Mouse (Mus musculus): ENCODE results near the gene Slc12a9. TPM values are rescaled to one million over a fixed set of nuclear protein-coding genes. Genes with fewer than 3 reads are reported as not detected.

Gene Slc12a9
- total RNA-seq, 4 experiments from 2014 or later: 25.6 to 37.8 (median 32.0) TPM

DNA sequence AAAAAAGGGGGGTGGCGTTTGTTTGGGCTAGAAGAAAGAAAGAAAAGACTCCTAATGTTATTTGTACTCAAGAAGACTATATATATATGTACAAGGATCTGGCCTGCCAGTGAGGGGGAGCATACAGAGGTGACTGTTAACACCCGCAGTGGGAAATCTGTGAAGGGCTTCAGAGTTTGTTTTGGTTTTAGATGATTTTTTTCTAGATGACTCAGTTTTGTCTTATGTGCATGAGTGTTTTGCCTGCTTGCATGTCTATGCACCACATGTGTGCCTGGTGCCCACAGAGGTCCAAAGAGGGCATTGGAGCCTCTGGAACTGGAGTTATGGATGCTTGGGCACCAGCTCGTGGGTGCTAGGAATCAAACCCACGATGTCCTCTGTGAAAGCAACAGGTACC, 13.6 kb upstream of the Slc12a9 start:
- no peak for DNase-seq (ENCODE audit: low spot score in 2 of 2)

DNA sequence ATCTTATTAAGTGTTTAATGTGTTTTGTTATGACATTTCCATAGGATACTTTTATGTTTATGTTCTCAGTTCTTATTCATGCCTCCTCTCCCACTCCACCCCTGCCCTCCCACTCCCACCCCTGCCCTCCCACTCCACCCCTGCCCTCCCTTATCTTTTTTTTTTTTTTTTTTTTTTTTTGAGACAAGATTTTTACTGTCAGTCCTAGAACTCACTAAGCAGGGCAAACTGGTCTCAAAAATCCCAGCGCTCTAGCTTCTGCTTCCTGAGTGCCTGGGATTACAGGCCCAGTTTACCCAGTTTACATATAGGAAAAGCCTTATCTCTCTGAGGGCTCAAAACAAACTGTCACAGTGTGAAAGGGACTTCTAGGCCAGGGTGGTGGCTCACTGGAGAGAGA, 13.0 kb upstream of the Slc12a9 start:
- no peak for DNase-seq (ENCODE audit: low spot score in 2 of 2)

DNA sequence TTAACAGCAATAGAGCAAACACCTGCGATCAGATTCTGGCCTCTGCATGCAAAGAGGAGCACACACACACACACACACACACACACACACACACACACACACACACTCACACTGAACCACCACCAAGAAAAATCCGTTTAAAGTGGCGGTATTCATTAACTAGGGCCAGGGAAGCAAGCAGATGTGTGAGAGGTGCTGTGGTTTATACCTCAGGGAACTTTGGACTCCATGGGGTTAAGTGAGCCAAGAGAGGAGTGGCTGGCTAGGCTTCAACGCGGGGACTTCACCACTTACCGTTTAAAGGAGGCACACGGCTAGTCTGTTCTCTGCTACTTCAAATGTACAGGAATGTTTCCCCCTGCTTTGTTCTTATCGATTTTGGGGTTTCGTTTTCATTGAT, 12.4 kb upstream of the Slc12a9 start:
- DNase-seq (ENCODE audit: low spot score in 2 of 2): no peak

- no peak for DNase-seq (ENCODE audit: low spot score in 2 of 2)
Observed at GRCm38 (mm10) chr5:137343869-137344268, 10.5 kb upstream of the Slc12a9 start.

DNA sequence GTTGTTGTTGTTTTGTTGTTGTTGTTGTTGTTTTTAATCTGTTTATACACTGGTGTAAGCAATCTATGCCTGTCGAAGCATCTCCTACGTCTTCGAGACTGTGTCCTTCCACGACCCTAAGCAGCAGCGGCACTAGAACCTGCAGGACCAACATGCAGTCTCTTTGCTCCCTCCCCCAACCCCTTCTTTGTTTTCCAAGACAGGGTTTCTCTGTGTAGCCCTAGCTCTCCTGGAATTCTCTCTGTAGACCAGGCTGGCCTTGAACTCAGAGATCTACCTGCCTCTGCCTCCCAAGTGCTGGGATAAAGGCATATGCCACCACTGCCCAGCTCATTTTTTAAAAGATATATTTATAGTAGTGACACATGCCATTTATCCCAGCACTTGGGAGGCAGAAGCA, 10.0 kb upstream of the Slc12a9 start:
- DNase-seq (ENCODE audit: low spot score in 2 of 2): no peak

- no peak for DNase-seq (ENCODE audit: low spot score in 2 of 2)
Observed at GRCm38 (mm10) chr5:137342407-137343012, 9.1 kb upstream of the Slc12a9 start.

DNA sequence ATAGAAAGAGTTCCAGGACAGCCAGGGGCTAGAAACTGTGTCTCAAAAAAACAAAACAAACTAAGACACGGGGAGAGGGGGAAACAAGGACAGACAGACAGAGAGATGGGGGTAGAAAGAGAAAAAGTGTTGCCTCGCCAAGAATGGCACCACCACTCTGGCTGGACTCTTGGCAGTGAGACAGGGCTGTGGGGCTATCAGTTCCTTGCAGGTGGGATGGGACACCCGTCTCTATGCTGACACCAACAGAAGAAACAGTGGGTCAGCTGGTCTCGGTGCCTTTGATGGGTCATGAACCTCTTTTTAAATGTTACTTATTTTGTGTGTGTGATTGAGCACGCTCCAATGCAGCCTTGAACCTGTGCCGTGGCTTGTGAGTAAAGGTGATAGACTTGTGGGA, 6.8 kb upstream of the Slc12a9 start:
- no peak for DNase-seq (ENCODE audit: low spot score in 2 of 2)

DNA sequence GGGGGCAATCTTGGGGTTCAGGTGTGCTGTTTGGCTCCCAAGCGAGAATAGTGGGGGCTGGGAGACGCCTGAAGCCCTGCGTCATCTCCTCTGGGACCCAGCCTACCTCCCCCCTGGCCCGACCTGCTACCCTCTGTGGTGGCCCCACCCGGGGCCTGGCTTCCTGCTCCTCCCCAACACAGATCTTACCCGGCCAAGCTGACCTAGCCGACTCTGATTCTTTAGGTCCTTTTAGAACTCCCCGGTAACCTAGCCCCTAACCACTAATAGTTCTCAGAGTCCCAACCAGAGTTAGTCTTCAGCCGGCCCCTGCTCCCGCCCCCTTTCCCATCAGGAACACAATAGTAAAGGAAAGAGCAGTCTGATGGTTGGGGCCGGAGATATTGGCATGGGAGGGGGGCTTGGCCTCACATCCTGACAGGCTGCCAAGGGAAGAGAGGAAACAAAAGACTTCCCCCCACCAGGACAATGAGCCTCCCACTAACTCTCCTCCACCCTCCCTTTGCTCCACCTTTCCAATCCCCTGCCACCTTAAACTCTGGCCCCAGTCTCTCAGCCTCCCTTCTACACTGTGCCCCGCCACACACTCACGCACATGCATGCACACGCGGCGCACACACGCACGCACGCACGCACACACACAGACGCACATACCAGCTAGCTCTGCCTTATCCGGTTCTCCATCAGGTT, 6.0 kb upstream of the Slc12a9 start:
- no peak for DNase-seq (ENCODE audit: low spot score in 2 of 2)

- no peak for DNase-seq (ENCODE audit: low spot score in 2 of 2)
Observed at GRCm38 (mm10) chr5:137338663-137339289, 5.4 kb upstream of the Slc12a9 start.

DNA sequence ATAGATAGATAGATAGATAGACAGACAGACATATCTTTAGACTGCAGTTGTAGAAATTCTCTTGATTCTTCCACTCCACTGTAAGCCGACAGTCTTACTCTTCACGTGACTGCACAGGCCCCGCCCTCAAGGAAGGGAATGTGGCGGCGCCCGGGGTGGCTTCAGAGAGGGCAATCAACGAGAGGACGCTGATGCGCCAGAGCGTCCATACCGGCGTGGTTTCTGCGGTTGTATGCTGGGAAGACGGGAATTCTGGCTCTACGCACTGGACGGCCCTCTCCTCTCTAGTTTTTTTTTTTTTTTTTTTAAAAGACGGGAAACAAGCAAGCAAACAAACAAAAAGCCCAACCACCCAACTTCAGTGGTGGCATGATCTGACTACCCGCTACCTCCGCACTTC, 4.9 kb upstream of the Slc12a9 start:
- peak; percentile 87 to 89 for DNase-seq (ENCODE audit: low spot score in 2 of 2)

- DNase-seq (ENCODE audit: low spot score in 2 of 2): no peak
Observed at GRCm38 (mm10) chr5:137337190-137337589, 3.8 kb upstream of the Slc12a9 start.

GRCm38 (mm10) chr5:137335066-137335465, 1.7 kb upstream of the Slc12a9 start:
- no peak for DNase-seq (ENCODE audit: low spot score in 2 of 2)

DNA sequence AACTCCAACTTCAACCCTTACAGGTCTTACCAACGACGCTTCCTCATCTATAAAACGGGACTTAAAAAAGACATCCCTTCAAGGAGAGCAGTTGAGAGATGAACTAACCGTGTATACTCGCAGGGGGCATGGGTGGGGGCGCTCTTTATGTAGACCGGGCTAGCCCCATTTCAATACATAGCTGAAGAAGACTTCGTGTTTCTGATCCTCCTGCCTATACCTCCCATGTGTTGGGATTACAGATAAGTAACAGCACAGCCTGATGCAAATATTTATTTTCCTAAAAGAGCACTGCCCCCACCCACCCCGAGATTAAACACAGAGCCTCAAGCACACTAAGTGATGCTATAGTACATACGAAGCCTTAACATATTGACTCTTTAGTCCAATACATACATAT, 920 bp upstream of the Slc12a9 start:
- no peak for DNase-seq (ENCODE audit: low spot score in 2 of 2)

GRCm38 (mm10) chr5:137332857-137333511, 413 bp downstream of the Slc12a9 start:
- no peak for DNase-seq (ENCODE audit: low spot score in 2 of 2)

DNA sequence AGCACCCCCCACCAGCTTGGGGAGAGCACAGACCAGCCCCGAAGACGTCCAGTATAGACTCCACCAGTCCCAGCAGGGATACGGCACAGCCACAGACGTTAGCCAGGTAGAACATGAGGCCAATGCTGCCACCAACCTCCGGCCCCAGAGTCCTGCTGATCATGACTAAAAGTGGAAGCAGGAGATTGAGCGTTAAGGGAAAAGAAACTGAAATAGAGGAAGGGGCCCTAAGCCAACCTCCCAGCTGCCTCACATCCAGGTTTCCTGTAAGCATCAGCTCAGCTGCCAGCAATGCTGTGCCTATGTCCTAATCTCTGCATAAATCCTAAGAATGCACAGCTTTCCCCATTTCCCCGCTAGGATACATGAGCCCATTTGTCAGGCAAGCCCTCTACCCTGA, 2.5 kb downstream of the Slc12a9 start:
- no peak for DNase-seq (ENCODE audit: low spot score in 2 of 2)

- no peak for DNase-seq (ENCODE audit: low spot score in 2 of 2)
Observed at GRCm38 (mm10) chr5:137320996-137321395, 12.4 kb downstream of the Slc12a9 start.

DNA sequence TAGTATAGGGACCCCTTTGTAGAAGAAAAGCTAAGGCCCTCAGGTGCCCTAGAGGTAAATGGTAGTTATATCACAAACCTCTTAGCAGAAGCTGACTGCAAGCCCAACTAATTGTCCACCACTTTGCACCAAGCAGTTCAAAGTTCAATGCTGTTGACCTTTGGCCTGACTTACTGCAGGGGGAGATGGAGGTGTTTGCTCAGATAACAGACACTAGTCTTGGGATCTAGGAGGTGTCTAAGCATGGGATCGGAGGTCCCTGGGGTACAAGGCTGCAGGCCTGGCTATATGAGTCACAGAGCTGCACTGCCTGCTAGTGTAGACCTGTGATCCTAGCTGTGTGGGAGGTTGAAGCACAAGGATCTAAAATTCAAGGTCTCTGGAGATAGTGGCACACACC, 14.8 kb downstream of the Slc12a9 start:
- no peak for DNase-seq (ENCODE audit: low spot score in 2 of 2)

GRCm38 (mm10) chr5:137317361-137317760, 16.0 kb downstream of the Slc12a9 start:
- DNase-seq (ENCODE audit: low spot score in 2 of 2): no peak

DNA sequence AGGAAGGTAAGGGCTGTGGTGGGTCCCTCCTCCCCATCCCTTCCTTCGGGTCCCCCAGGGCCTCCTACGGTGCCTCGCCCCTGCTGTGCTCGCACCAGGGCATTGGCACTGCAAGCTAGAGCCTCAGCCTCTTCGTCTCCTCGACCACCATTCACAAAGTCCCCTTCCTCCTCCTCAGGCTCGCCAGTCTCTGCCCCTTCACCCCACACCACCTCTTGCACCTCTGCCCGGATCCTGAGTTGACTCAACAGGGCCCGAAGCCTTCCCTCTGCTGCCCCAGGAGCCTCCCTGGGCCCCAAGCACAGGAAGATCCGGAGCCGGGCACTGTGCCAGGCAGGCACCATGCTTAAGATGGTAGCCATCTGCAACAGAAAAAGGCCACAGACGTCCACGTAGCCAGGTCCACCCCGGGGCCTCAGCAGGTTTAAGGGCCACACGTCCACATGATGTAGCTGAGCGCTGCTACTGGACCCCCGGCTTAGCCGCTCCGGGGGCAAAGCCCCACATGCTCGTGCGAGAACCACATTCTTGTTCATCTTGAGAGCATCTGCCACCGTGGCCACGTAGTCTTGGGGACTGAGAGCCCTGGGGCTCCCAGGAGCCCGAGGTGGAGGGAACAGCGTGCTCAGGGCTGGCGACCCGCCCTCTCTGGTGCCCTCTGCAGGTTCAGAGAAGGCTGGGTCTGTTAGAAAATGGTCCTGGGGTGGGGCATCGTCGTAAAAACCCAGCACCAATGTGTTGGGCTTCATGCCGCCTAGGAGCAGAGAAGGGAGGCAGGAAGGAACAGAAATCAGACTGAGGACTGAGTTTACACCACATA, 18.1 kb downstream of the Slc12a9 start:
- no peak for DNase-seq (ENCODE audit: low spot score in 2 of 2)

DNA sequence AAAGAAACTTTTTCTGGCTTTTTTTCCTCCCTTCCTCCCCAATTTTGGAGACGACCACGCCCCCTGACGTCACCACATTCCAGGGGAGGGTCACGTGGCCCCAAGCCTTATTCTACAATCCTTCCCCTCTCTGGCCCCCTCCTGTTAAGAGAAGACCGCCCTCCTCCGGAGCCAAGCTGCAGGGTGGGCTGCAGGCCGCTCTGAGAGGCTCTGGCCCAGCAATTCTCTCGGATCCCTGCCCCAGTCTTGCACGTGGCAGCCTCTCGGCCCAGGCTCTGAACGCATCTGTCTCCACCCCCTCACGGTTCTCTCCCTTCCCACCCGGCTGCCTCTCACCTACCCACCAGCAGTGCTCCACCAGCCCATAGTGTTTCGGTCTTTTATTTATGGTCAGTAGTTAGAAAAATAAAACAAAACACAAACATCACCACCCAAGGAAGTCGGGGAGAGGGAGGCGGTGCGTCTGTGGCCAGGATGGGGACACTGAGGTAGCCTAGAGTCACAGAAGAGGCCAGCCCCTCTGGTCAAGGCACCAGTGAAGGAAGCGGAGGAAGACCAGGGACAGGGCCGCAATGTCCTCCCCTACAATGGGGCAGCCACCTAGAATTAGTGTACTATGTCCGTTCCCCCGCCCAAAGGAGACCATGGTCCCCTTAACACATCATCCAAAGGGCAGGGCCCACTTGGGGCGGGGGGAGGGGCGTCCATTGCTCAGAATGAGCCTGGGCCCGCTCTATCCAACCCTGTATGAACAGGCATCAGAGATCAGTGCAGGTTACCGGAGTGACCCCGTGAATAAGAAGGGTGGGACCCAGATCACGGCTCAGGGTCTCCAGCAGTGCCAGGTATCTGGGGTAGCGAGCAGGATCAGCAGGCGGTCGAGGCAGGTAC, 19.0 kb downstream of the Slc12a9 start, which contains the start of gene Trip6:
Gene Trip6 (minus strand): TSS at position 212 of the 891 bp plus-strand sequence.
- DNase-seq (ENCODE audit: low spot score in 2 of 2): no peak
